8 mouse cellular contexts compared by ENCODE assay signal in genomic region chr11:71003611-71004315, GRCm38 (mm10). TPM values are rescaled to one million over a fixed set of nuclear protein-coding genes. Genes with fewer than 3 reads are reported as not detected.
DNase-seq lines count a peak whose midpoint lies in the region; ATAC-seq and TF ChIP-seq lines count a peak whose summit lies in the region.

No protein-coding gene starts in this region.

- no peaks in the 10 kb centered on the region for H3K27me3 ChIP-seq in kidney, embryonic 15.5 days
- no peaks in the 10 kb centered on the region for H3K27me3 ChIP-seq in intestine, embryonic 15.5 days (replicated peaks)
- H3K27me3 ChIP-seq in midbrain, embryonic 11.5 days (ENCODE audit: control insufficient read depth, insufficient read depth, low read length), result no peaks in the 10 kb centered on the region

- peaks cover 43% of the 10 kb centered on the region for H3K36me3 ChIP-seq in kidney, embryonic 15.5 days
- peaks cover 8% of the 10 kb centered on the region; the same call in 1 of the 2 replicates for H3K36me3 ChIP-seq in intestine, embryonic 15.5 days
- H3K36me3 ChIP-seq in midbrain, embryonic 11.5 days (ENCODE audit: control insufficient read depth, insufficient read depth, low read length), result 0 out of 2 replicates have a peak, but pooled peaks cover 7% of the 10 kb centered on the region

- no peaks in the 10 kb centered on the region for H3K9me3 ChIP-seq in kidney, embryonic 15.5 days (replicated peaks)
- H3K9me3 ChIP-seq in intestine, embryonic 15.5 days, result no peaks in the 10 kb centered on the region
- H3K9me3 ChIP-seq in midbrain, embryonic 11.5 days (ENCODE audit: control insufficient read depth, low read length), result no peaks in the 10 kb centered on the region

- DNase-seq in kidney, adult 18-20 months, result no peak
- peak; percentile 74 for DNase-seq in MN1 (ENCODE audit: low spot score)
- DNase-seq in midbrain, embryonic 11.5 days (ENCODE audit: low spot score, missing footprints), result peak; percentile 96
- no peak for DNase-seq in spleen, postnatal 14 days (ENCODE audit: low spot score in 2 of 2)

- peak overlapping the region; percentile 76 for H3K9ac ChIP-seq in kidney, embryonic 15.5 days
- H3K9ac ChIP-seq in intestine, embryonic 15.5 days, result peak overlapping the region; percentile 77
- H3K9ac ChIP-seq in midbrain, embryonic 11.5 days (ENCODE audit: low read length), result peak overlapping the region; percentile 75

- peak overlapping the region; percentile 78 for H3K4me2 ChIP-seq in kidney, embryonic 15.5 days
- peak overlapping the region; percentile 77 for H3K4me2 ChIP-seq in intestine, embryonic 15.5 days (replicated peaks)
- peak overlapping the region; percentile 88 for H3K4me2 ChIP-seq in midbrain, embryonic 11.5 days

- H3K27ac ChIP-seq in kidney, embryonic 15.5 days, result peak overlapping the region; percentile 87
- peak overlapping the region; percentile 77 for H3K27ac ChIP-seq in embryonic fibroblast, embryonic 13.5 days (ENCODE audit: insufficient read depth, low read length)
- peak overlapping the region; percentile 79 for H3K27ac ChIP-seq in intestine, embryonic 15.5 days
- H3K27ac ChIP-seq in midbrain, embryonic 11.5 days (ENCODE audit: low read depth, low read length), result peak overlapping the region; percentile 9; the same call in 1 of the 2 replicates

- no peak for TF ChIP-seq POLR2A in embryonic fibroblast, embryonic 13.5 days (IDR thresholded peaks at IDR 0.05; ENCODE audit: low read depth, low read length)

- H3K4me3 ChIP-seq in kidney, embryonic 15.5 days (replicated peaks), result peak overlapping the region; percentile 90
- peak overlapping the region; percentile 95 for H3K4me3 ChIP-seq in embryonic fibroblast, embryonic 13.5 days (ENCODE audit: insufficient read depth, low read length)
- peak overlapping the region; percentile 98 for H3K4me3 ChIP-seq in intestine, embryonic 15.5 days (replicated peaks)
- peak overlapping the region; percentile 89 for H3K4me3 ChIP-seq in midbrain, embryonic 11.5 days (ENCODE audit: low read depth, low read length)

- under 1% methylated on average over 49 of the region's 49 CpGs for WGBS in kidney, embryonic 15.5 days
- WGBS in intestine, embryonic 15.5 days, result under 1% methylated on average over 49 of the region's 49 CpGs
- WGBS in midbrain, embryonic 11.5 days, result under 1% methylated on average over 49 of the region's 49 CpGs

- no peak for TF ChIP-seq CTCF in embryonic fibroblast, embryonic 13.5 days (IDR thresholded peaks at IDR 0.05; ENCODE audit: borderline replicate concordance, insufficient read depth, low read length)

- ATAC-seq in kidney, embryonic 15.5 days (replicated peaks; ENCODE audit: low FRiP score), result peak; percentile 90
- peak; percentile 92 for ATAC-seq in intestine, embryonic 15.5 days
- ATAC-seq in midbrain, embryonic 11.5 days (ENCODE audit: low FRiP score), result peak; percentile 90
- no peak for ATAC-seq in monocyte, adult 5-6 weeks (replicated peaks; ENCODE audit: insufficient number of reproducible peaks, low FRiP score, low TSS enrichment, poor library complexity, severe bottlenecking)

- H3K4me1 ChIP-seq in kidney, embryonic 15.5 days, result peaks cover 16% of the 10 kb centered on the region
- peaks cover 9% of the 10 kb centered on the region for H3K4me1 ChIP-seq in embryonic fibroblast, embryonic 13.5 days (ENCODE audit: control insufficient read depth, insufficient read depth, low read length)
- peaks cover 14% of the 10 kb centered on the region for H3K4me1 ChIP-seq in intestine, embryonic 15.5 days (replicated peaks)
- peaks cover 14% of the 10 kb centered on the region for H3K4me1 ChIP-seq in midbrain, embryonic 11.5 days (ENCODE audit: control insufficient read depth, insufficient read depth, low read length)

RNA-seq across cellular contexts. Expression of gene Dhx33, which starts 0.5 kb away (rescaled TPM):
- 22.1 and 22.9 TPM in 2 replicates for polyA plus RNA-seq in kidney, embryonic 15.5 days (2015; fragmentation: Nextera tagmentation; extraction: Ambion mirVana)
- polyA plus RNA-seq in embryonic fibroblast, embryonic 13.5 days (2011; ENCODE audit: insufficient read length, low read depth, missing spikeins), result 33.1 and 38.4 TPM in 2 replicates
- polyA plus RNA-seq in intestine, embryonic 15.5 days (2015; fragmentation: Nextera tagmentation; extraction: Ambion mirVana), result 15.0 and 16.0 TPM in 2 replicates
- 15.9 and 16.5 TPM in 2 replicates for polyA plus RNA-seq in midbrain, embryonic 11.5 days (2014; fragmentation: Nextera tagmentation; extraction: Ambion mirVana)
- total RNA-seq in monocyte, adult 5-6 weeks (2017), result 11.4 to 25.4 TPM (median 19.8 TPM) in 3 replicates

RNA-seq across cellular contexts. Expression of gene Mis12, which starts 15.6 kb away (rescaled TPM):
- polyA plus RNA-seq in kidney, embryonic 15.5 days (2015; fragmentation: Nextera tagmentation; extraction: Ambion mirVana), result 41.1 and 43.8 TPM in 2 replicates
- 33.1 and 35.2 TPM in 2 replicates for polyA plus RNA-seq in embryonic fibroblast, embryonic 13.5 days (2011; ENCODE audit: insufficient read length, low read depth, missing spikeins)
- polyA plus RNA-seq in intestine, embryonic 15.5 days (2015; fragmentation: Nextera tagmentation; extraction: Ambion mirVana), result 34.3 and 35.5 TPM in 2 replicates
- 56.8 and 57.5 TPM in 2 replicates for polyA plus RNA-seq in midbrain, embryonic 11.5 days (2014; fragmentation: Nextera tagmentation; extraction: Ambion mirVana)
- total RNA-seq in monocyte, adult 5-6 weeks (2017), result 11.7 to 25.6 TPM (median 16.2 TPM) in 3 replicates

RNA-seq across cellular contexts. Expression of gene Derl2, which starts 15.9 kb away (rescaled TPM):
- polyA plus RNA-seq in kidney, embryonic 15.5 days (2015; fragmentation: Nextera tagmentation; extraction: Ambion mirVana), result 47.6 and 48.1 TPM in 2 replicates
- polyA plus RNA-seq in embryonic fibroblast, embryonic 13.5 days (2011; ENCODE audit: insufficient read length, low read depth, missing spikeins), result 68.2 and 74.5 TPM in 2 replicates
- polyA plus RNA-seq in intestine, embryonic 15.5 days (2015; fragmentation: Nextera tagmentation; extraction: Ambion mirVana), result 63.4 and 71.8 TPM in 2 replicates
- 42.0 and 45.3 TPM in 2 replicates for polyA plus RNA-seq in midbrain, embryonic 11.5 days (2014; fragmentation: Nextera tagmentation; extraction: Ambion mirVana)
- 33.0 to 43.9 TPM (median 42.5 TPM) in 3 replicates for total RNA-seq in monocyte, adult 5-6 weeks (2017)

RNA-seq across cellular contexts. Expression of gene C1qbp, which starts 20.9 kb away (rescaled TPM):
- polyA plus RNA-seq in kidney, embryonic 15.5 days (2015; fragmentation: Nextera tagmentation; extraction: Ambion mirVana), result 286 and 311 TPM in 2 replicates
- 163 and 168 TPM in 2 replicates for polyA plus RNA-seq in embryonic fibroblast, embryonic 13.5 days (2011; ENCODE audit: insufficient read length, low read depth, missing spikeins)
- polyA plus RNA-seq in intestine, embryonic 15.5 days (2015; fragmentation: Nextera tagmentation; extraction: Ambion mirVana), result 360 and 393 TPM in 2 replicates
- 246 and 255 TPM in 2 replicates for polyA plus RNA-seq in midbrain, embryonic 11.5 days (2014; fragmentation: Nextera tagmentation; extraction: Ambion mirVana)
- total RNA-seq in monocyte, adult 5-6 weeks (2017), result 7.7 to 23.8 TPM (median 11.4 TPM) in 3 replicates

RNA-seq across cellular contexts. Expression of gene 6330403K07Rik, which starts 29.6 kb away (rescaled TPM):
- polyA plus RNA-seq in kidney, embryonic 15.5 days (2015; fragmentation: Nextera tagmentation; extraction: Ambion mirVana), result 57.7 and 69.4 TPM in 2 replicates
- polyA plus RNA-seq in embryonic fibroblast, embryonic 13.5 days (2011; ENCODE audit: insufficient read length, low read depth, missing spikeins), result 5.8 and 17.6 TPM in 2 replicates
- 67.9 and 76.7 TPM in 2 replicates for polyA plus RNA-seq in intestine, embryonic 15.5 days (2015; fragmentation: Nextera tagmentation; extraction: Ambion mirVana)
- 114 TPM in 2 replicates for polyA plus RNA-seq in midbrain, embryonic 11.5 days (2014; fragmentation: Nextera tagmentation; extraction: Ambion mirVana)
- total RNA-seq in monocyte, adult 5-6 weeks (2017), result 1.1 TPM in 1 of 3 replicates, not detected in the others

Comparison
In these comparisons a context has a peak if more than half of its experiments do, and no peak if none do; other contexts are left out.
1. H3K27ac ChIP-seq: peak in every context shown above with its lines; median percentile 87 in kidney, embryonic 15.5 days; 79 in intestine, embryonic 15.5 days; 77 in embryonic fibroblast, embryonic 13.5 days; 9 in midbrain, embryonic 11.5 days.
2. DNase-seq: peak in MN1 (single experiment) and midbrain, embryonic 11.5 days (single experiment); none in kidney, adult 18-20 months (single experiment) and spleen, postnatal 14 days (0 of 2).
3. Peak in every context shown above with its lines, with median percentiles within 50 percentile points of each other: H3K4me2 ChIP-seq, H3K4me3 ChIP-seq and H3K9ac ChIP-seq.